Mouse (Mus musculus) liver, adult 2 months (tissue): ENCODE results near the gene Hist1h2aa. TPM values are rescaled to one million over a fixed set of nuclear protein-coding genes. Genes with fewer than 3 reads are reported as not detected.

Source experiments
- DNase-seq: peaks from one replicate; pipeline ENCODE4 v3.0.0-alpha.2; 2011; ENCODE audit warnings: low read depth, low spot score; ENCODE audit errors: extremely low read depth
- H3K27ac ChIP-seq: fragments of 200-500 bp; replicated peaks from 2 replicates; pipeline ENCODE4 v1.5.1; 2012; ENCODE audit warnings: low read depth, mild to moderate bottlenecking, control low read depth, inconsistent platforms, low read length; ENCODE audit not compliant: insufficient read depth
- H3K27me3 ChIP-seq: fragments of 200-500 bp; 2 replicates; pipeline ENCODE4 v1.6.1; 2012; ENCODE audit warnings: mild to moderate bottlenecking, moderate library complexity, low read length, inconsistent platforms; ENCODE audit not compliant: control insufficient read depth, insufficient read depth
- H3K36me3 ChIP-seq: fragments of 200-500 bp; 2 replicates; pipeline ENCODE4 v1.6.1; 2012; ENCODE audit warnings: low read length, inconsistent platforms; ENCODE audit not compliant: control insufficient read depth, insufficient read depth
- H3K4me1 ChIP-seq: fragments of 200-500 bp; 2 replicates; pipeline ENCODE4 v1.6.1; 2011; ENCODE audit warnings: low read length; ENCODE audit not compliant: control insufficient read depth, insufficient read depth
- H3K4me3 ChIP-seq: fragments of 200-500 bp; 2 replicates; pipeline ENCODE4 v1.5.1; 2011; ENCODE audit warnings: low read depth, mild to moderate bottlenecking, control low read depth, low read length, moderate library complexity; ENCODE audit not compliant: insufficient read depth
- H3K79me2 ChIP-seq: fragments of 200-500 bp; 2 replicates; pipeline ENCODE4 v1.6.1; 2012; ENCODE audit warnings: inconsistent platforms, mild to moderate bottlenecking, low read length, moderate library complexity; ENCODE audit not compliant: control insufficient read depth, insufficient read depth
- H3K9ac ChIP-seq: fragments of 200-500 bp; 2 replicates; pipeline ENCODE4 v1.6.1; 2012; ENCODE audit warnings: low read depth, mild to moderate bottlenecking, control low read depth, inconsistent platforms, low read length
- CTCF ChIP-seq: fragments of 200-500 bp; IDR thresholded peaks from 2 replicates; pipeline ENCODE4 v1.5.1; 2011; ENCODE audit warnings: low read depth, low read length, control low read depth
- POLR2A ChIP-seq: fragments of 200-500 bp; IDR thresholded peaks from 2 replicates; pipeline ENCODE4 v1.6.1; 2011; ENCODE audit warnings: low read length, control low read depth; ENCODE audit not compliant: insufficient read depth; ENCODE audit errors: extremely low read depth
- whole genome bisulfite sequencing: fragments of 180-500 bp; shearing (Covaris S2); methylation state at CpG from one replicate; pipeline ENCODE4 v1.1.7; 2018; 5-methylcytosine and 5-hydroxymethylcytosine counted together
- polyA plus RNA-seq: library from polyadenylated mRNA; depleted of rRNA; stranded (reverse); fragments of >200 nt; gene quantifications from 2 replicates; pipeline ENCODE4 v1.2.3, GENCODE M21; 2012; rRNA removed
- total RNA-seq: library from RNA; depleted of rRNA; stranded (reverse); fragments of >200 nt; gene quantifications from 2 replicates; pipeline ENCODE4 v1.2.3, GENCODE M21; 2014; rRNA removed

Hist1h2aa gene
- total RNA-seq (not detected in 2 replicates), polyA plus RNA-seq (not detected in 2 replicates)

GRCm38 (mm10) chr13:23934211-23934520 is at the start of gene Hist1h2aa:
TSS of gene Hist1h2aa (plus strand) at chr13:23934462.
- TF ChIP-seq CTCF (no peak), POLR2A (no peak)
- Histone ChIP-seq H3K4me1 (no peaks in the 10 kb centered on the region), H3K27me3 (no peaks in the 10 kb centered on the region), H3K4me3 (no peak within 1 kb of the TSS), H3K79me2 (no peaks in the 10 kb centered on the region), H3K9ac (no peak within 1 kb of the TSS), H3K27ac (no peak within 1 kb of the TSS), H3K36me3 (no peaks in the 10 kb centered on the region)
- DNase-seq, result no peak
- 91% methylated on average over 10 of the region's 10 CpGs for WGBS

GRCm38 (mm10) chr13:23885540-23885939 is 48.7 kb upstream of the Hist1h2aa start:
- TF ChIP-seq CTCF (peak; percentile 61; the same call in 1 of the 2 replicates), POLR2A (no peak)
- Histone ChIP-seq H3K27me3 (no peaks in the 10 kb centered on the region), H3K4me1 (no peaks in the 10 kb centered on the region), H3K4me3 (no peak overlapping the region), H3K79me2 (no peaks in the 10 kb centered on the region), H3K36me3 (peaks cover 6% of the 10 kb centered on the region), H3K27ac (no peak overlapping the region), H3K9ac (no peak overlapping the region)
- peak; percentile 50 for DNase-seq
- WGBS, result 37% methylated on average over 2 of the region's 2 CpGs

- DNase-seq, result no peak
- no peak overlapping the region for H3K9ac ChIP-seq
- no peaks in the 10 kb centered on the region for H3K4me1 ChIP-seq
- H3K36me3 ChIP-seq, result peaks cover 4% of the 10 kb centered on the region
- no peak overlapping the region for H3K4me3 ChIP-seq
- 77% methylated on average over 3 of the region's 3 CpGs for WGBS
- H3K27ac ChIP-seq, result no peak overlapping the region
- no peaks in the 10 kb centered on the region for H3K79me2 ChIP-seq
- no peaks in the 10 kb centered on the region for H3K27me3 ChIP-seq
- TF ChIP-seq POLR2A (no peak), CTCF (no peak)
These were observed 47.1 kb upstream of the Hist1h2aa start for GRCm38 (mm10) chr13:23887026-23887725.

- Histone ChIP-seq H3K9ac (no peak overlapping the region), H3K4me1 (no peaks in the 10 kb centered on the region), H3K27ac (no peak overlapping the region), H3K4me3 (no peak overlapping the region), H3K79me2 (no peaks in the 10 kb centered on the region), H3K27me3 (no peaks in the 10 kb centered on the region), H3K36me3 (peaks cover 7% of the 10 kb centered on the region)
- 85% methylated on average over 6 of the region's 6 CpGs for WGBS
- TF ChIP-seq POLR2A, result no peak
- TF ChIP-seq CTCF, result no peak
- DNase-seq, result no peak
These were observed 45.2 kb upstream of the Hist1h2aa start for GRCm38 (mm10) chr13:23889011-23889605.

GRCm38 (mm10) chr13:23892592-23893268 is 41.5 kb upstream of the Hist1h2aa start:
- no peak for DNase-seq
- H3K36me3 ChIP-seq, result peaks cover 9% of the 10 kb centered on the region
- no peaks in the 10 kb centered on the region for H3K79me2 ChIP-seq
- H3K4me3 ChIP-seq, result no peak overlapping the region
- WGBS, result 68% methylated on average over 9 of the region's 9 CpGs
- H3K27me3 ChIP-seq, result no peaks in the 10 kb centered on the region
- no peaks in the 10 kb centered on the region for H3K4me1 ChIP-seq
- no peak for TF ChIP-seq POLR2A
- TF ChIP-seq CTCF, result no peak
- H3K9ac ChIP-seq, result no peak overlapping the region
- no peak overlapping the region for H3K27ac ChIP-seq

- DNase-seq, result no peak
- Histone ChIP-seq H3K36me3 (peaks cover 13% of the 10 kb centered on the region), H3K4me3 (no peak overlapping the region), H3K9ac (no peak overlapping the region), H3K4me1 (no peaks in the 10 kb centered on the region), H3K27ac (no peak overlapping the region), H3K79me2 (no peaks in the 10 kb centered on the region), H3K27me3 (no peaks in the 10 kb centered on the region)
- WGBS, result 91% methylated on average over 4 of the region's 4 CpGs
- TF ChIP-seq CTCF, result no peak
- no peak for TF ChIP-seq POLR2A
These were observed 41.0 kb upstream of the Hist1h2aa start for GRCm38 (mm10) chr13:23893269-23893593.
